31 mouse cellular contexts compared by ENCODE assay signal in the genomic region with DNA sequence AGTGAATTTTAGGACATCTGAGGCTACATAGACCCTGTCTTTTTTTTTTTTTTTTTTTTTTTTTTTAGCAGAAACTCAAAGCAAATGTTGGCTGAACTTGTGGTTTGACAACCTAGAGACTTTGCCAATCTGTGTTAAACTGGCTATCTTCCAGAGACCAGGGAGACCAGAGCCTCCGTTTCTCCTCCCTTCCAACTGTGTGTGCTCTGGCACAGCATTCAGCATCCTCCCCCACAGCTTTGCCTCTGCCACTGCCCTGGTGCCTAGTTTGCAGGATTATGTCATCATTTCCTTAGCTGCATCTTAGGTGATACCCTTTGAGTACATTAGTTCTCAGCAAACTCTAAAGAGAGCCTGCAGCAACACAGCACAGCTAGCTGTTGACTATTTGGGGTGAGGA. TPM values are rescaled to one million over a fixed set of nuclear protein-coding genes. Genes with fewer than 3 reads are reported as not detected.
A peak's percentile ranks its signal among the peaks of the same experiment; 100 is the strongest.
DNase-seq lines count a peak whose midpoint lies in the region; TF ChIP-seq lines count a peak whose summit lies in the region.
"Had no signal": no experiment of that assay in that cellular context is flagged by ENCODE, and none has a peak within 500 bp of the region (broad histone marks: within the 10 kb centered on the region; RNA-seq: fewer than 3 reads in every experiment).

No protein-coding gene starts in this region.

- H3ac ChIP-seq in myocyte (ENCODE audit: control insufficient read depth, insufficient read length), result no peak overlapping the region

- no peak for TF ChIP-seq EP300 in CH12.LX (IDR thresholded peaks at IDR 0.05; ENCODE audit: low read length)

- TF ChIP-seq RAD21 in CH12.LX (IDR thresholded peaks at IDR 0.05; ENCODE audit: low read depth, low read length), result no peak

- dilution Hi-C loops in CH12.LX (cut with MboI; ENCODE audit: extremely low pct_ligation_motif_present, extremely low pct_unique_long_range_greater_than_20kb, low sequenced_read_pairs), result no loop called here

- no peak overlapping the region for H3K27ac ChIP-seq in CH12.LX (ENCODE audit: insufficient read depth, low read depth)
- H3K27ac ChIP-seq: embryonic facial prominence, embryonic 13.5 days; heart, embryonic 13.5 days; hindbrain, embryonic 15.5 days; left cerebral cortex, adult 2 months; macrophage; midbrain, embryonic 10.5 days had no signal

- H3K36me3 ChIP-seq in CH12.LX (replicated peaks in 1 of 2; ENCODE audit: control insufficient read depth in 1 of 2, insufficient read depth in 1 of 2, low read length in 1 of 2) (peaks cover 37 to 59% of the 10 kb centered on the region in 2 experiments), myocyte (ENCODE audit: control insufficient read depth, insufficient read depth) (peaks cover 39% of the 10 kb centered on the region)

- peaks cover 13 to 40% of the 10 kb centered on the region in 2 experiments for H3K4me1 ChIP-seq in CH12.LX (ENCODE audit: control insufficient read depth in 1 of 2, insufficient read depth in 2 of 2)

- H3K79me2 ChIP-seq in CH12.LX (replicated peaks; ENCODE audit: control insufficient read depth, extremely low read depth, insufficient read depth, poor library complexity, severe bottlenecking) (peaks cover 28% of the 10 kb centered on the region), myocyte (ENCODE audit: control insufficient read depth, insufficient read depth) (peaks cover 59% of the 10 kb centered on the region)

- H3K9me3 ChIP-seq in CH12.LX (replicated peaks; ENCODE audit: low read length), result no peaks in the 10 kb centered on the region
- H3K9me3 ChIP-seq: embryonic facial prominence, embryonic 13.5 days; heart, embryonic 13.5 days; hindbrain, embryonic 15.5 days; midbrain, embryonic 10.5 days had no signal

- DNase-seq in cerebellum, adult 9-10 months, result peak; percentile 30
- no peak for DNase-seq in cerebellum, postnatal 4 days (ENCODE audit: low spot score in 2 of 2)
- DNase-seq in kidney, adult 9 months, result peak; percentile 34
- DNase-seq in kidney, postnatal 10 days, result no peak
- DNase-seq in CH12.LX (ENCODE audit: extremely low read depth), result no peak
- no peak for DNase-seq in spleen, postnatal 14 days (ENCODE audit: low spot score in 2 of 2)
- DNase-seq: adrenal gland, postnatal 10 days; B cell, adult 2 months; cerebellum, adult 18-20 months; forebrain, postnatal 0 days; gastrocnemius, postnatal 10 days; heart, adult 11 months; heart, postnatal 36 days; kidney, adult 11 months; kidney, postnatal 14 days; layer of hippocampus, adult 9-11 months; left cerebral cortex, postnatal 4 days; lung, embryonic 14.5 days; retina, postnatal 1 day; right cerebral cortex, postnatal 4 days had no signal

- in situ Hi-C loops in CH12.LX (cut with MboI; ENCODE audit: low pct_ligation_motif_present, low pct_unique_long_range_greater_than_20kb, low sequenced_read_pairs), result no loop called here

- H3K4me3 ChIP-seq in CH12.LX (replicated peaks in 1 of 3; ENCODE audit: low read depth in 2 of 3, low read length in 2 of 3, poor library complexity in 1 of 3) (no peak overlapping the region), myocyte (peak overlapping the region; percentile 86)
- H3K4me3 ChIP-seq: embryonic facial prominence, embryonic 13.5 days; heart, embryonic 13.5 days; hindbrain, embryonic 15.5 days; left cerebral cortex, adult 2 months; midbrain, embryonic 10.5 days had no signal

- TF ChIP-seq POLR2A in CH12.LX (IDR thresholded peaks at IDR 0.05; ENCODE audit: low read depth, low read length) (no peak), myocyte (IDR thresholded peaks at IDR 0.05; ENCODE audit: insufficient read length, low read depth) (peak; percentile 31)

- H3K27me3 ChIP-seq in CH12.LX (replicated peaks) (no peaks in the 10 kb centered on the region), myocyte (ENCODE audit: control insufficient read depth, insufficient read depth, insufficient read length) (no peaks in the 10 kb centered on the region)
- H3K27me3 ChIP-seq: embryonic facial prominence, embryonic 13.5 days; heart, embryonic 13.5 days; hindbrain, embryonic 15.5 days; Patski had no signal

- no peak overlapping the region for H3K4me2 ChIP-seq in CH12.LX (ENCODE audit: insufficient read depth, low read depth, poor library complexity, severe bottlenecking)
- peak overlapping the region; percentile 96 for H3K4me2 ChIP-seq in myocyte (ENCODE audit: low read depth)
- H3K4me2 ChIP-seq: heart, embryonic 13.5 days; hindbrain, embryonic 15.5 days; liver, embryonic 11.5 days; lung, embryonic 14.5 days had no signal

- H3K9ac ChIP-seq in CH12.LX (ENCODE audit: insufficient read depth, low read depth), result 0 out of 2 replicates have a peak overlapping the region, but pooled peaks have one; percentile 14
- H3K9ac ChIP-seq: embryonic facial prominence, embryonic 13.5 days; forebrain, postnatal 0 days; heart, embryonic 13.5 days; hindbrain, embryonic 15.5 days; lung, embryonic 14.5 days had no signal

- no peak for TF ChIP-seq CTCF in CH12.LX (conservative IDR thresholded peaks at IDR 0.05 in 1 of 2, IDR thresholded peaks at IDR 0.05 in 1 of 2; ENCODE audit: low read depth in 2 of 2, low read length in 2 of 2)

TF ChIP-seq in CH12.LX, 34 proteins besides CTCF, POLR2A, EP300 and RAD21:
- TF ChIP-seq MXI1 (IDR thresholded peaks at IDR 0.05; ENCODE audit: low read depth, low read length) (no peak), HCFC1 (IDR thresholded peaks at IDR 0.05; ENCODE audit: low read depth, low read length) (no peak), E2F4 (IDR thresholded peaks at IDR 0.05; ENCODE audit: insufficient replicate concordance, low read depth, low read length) (no peak), ZNF384 (IDR thresholded peaks at IDR 0.05; ENCODE audit: low read depth, low read length) (peak; percentile 36), PAX5 (IDR thresholded peaks at IDR 0.05; ENCODE audit: low read length) (no peak)

TF ChIP-seq in myocyte, 11 proteins besides CTCF, POLR2A, EP300 and RAD21:
- peak; percentile 91 for TF ChIP-seq CEBPB (IDR thresholded peaks at IDR 0.05; ENCODE audit: insufficient read depth, poor library complexity, severe bottlenecking)
- no peak for TF ChIP-seq MYOG (IDR thresholded peaks at IDR 0.05; ENCODE audit: control insufficient read depth in 1 of 3, insufficient read depth in 1 of 3, insufficient read length in 2 of 3, low read depth in 2 of 3)
- TF ChIP-seq POLR2AphosphoS2 (IDR thresholded peaks at IDR 0.05; ENCODE audit: insufficient read length, low read depth), result peak; percentile 74

RNA-seq across cellular contexts. Expression of a gene that starts 3.2 kb away (rescaled TPM):
- total RNA-seq in CH12.LX (2012; rRNA removed), result 70.4 and 78.7 TPM in 2 replicates
- 143 and 154 TPM in 2 replicates for total RNA-seq in CH12.LX (2014; rRNA removed)
- 95.1 and 111 TPM in 2 replicates for polyA plus RNA-seq in CH12.LX (2012; ENCODE audit: insufficient read length, low read depth)
- polyA plus RNA-seq in myocyte (2012; fragmentation: generic; extraction: Trizol), result 447 TPM

RNA-seq across cellular contexts. Expression of a gene that starts 10.8 kb away (rescaled TPM):
- total RNA-seq in CH12.LX (2012; rRNA removed) (9.4 TPM in 2 replicates), CH12.LX (2014; rRNA removed) (8.3 and 9.9 TPM in 2 replicates)
- polyA plus RNA-seq in CH12.LX (2012; ENCODE audit: insufficient read length, low read depth) (10.5 and 11.1 TPM in 2 replicates), myocyte (2012; fragmentation: generic; extraction: Trizol) (19.5 TPM)

RNA-seq across cellular contexts. Expression of a gene that starts 52.0 kb away (rescaled TPM):
- total RNA-seq in CH12.LX (2012; rRNA removed) (2.8 and 4.5 TPM in 2 replicates), CH12.LX (2014; rRNA removed) (0.72 and 0.99 TPM in 2 replicates)
- polyA plus RNA-seq in CH12.LX (2012; ENCODE audit: insufficient read length, low read depth) (9.4 and 9.6 TPM in 2 replicates), myocyte (2012; fragmentation: generic; extraction: Trizol) (18.8 TPM)

RNA-seq across cellular contexts. Expression of a gene that starts 57.3 kb away (rescaled TPM):
- not detected in 2 replicates for total RNA-seq in CH12.LX (2012; rRNA removed)
- not detected in 2 replicates for total RNA-seq in CH12.LX (2014; rRNA removed)
- not detected in 2 replicates for polyA plus RNA-seq in CH12.LX (2012; ENCODE audit: insufficient read length, low read depth)
- polyA plus RNA-seq in myocyte (2012; fragmentation: generic; extraction: Trizol), result not detected
- total RNA-seq: adrenal gland, postnatal 10 days; forebrain, postnatal 0 days; gastrocnemius, postnatal 10 days; heart, postnatal 36 days; left cerebral cortex, adult 2 months; left cerebral cortex, postnatal 4 days; midbrain, postnatal 0 days had no signal
- polyA plus RNA-seq: embryonic facial prominence, embryonic 13.5 days; forebrain, postnatal 0 days; heart, embryonic 13.5 days; hindbrain, embryonic 15.5 days; liver, embryonic 11.5 days; lung, embryonic 14.5 days; macrophage; midbrain, embryonic 10.5 days; midbrain, postnatal 0 days; neural tube, embryonic 11.5 days; Patski had no signal

Comparison
In these comparisons a context has a peak if more than half of its experiments do, and no peak if none do; other contexts are left out.
1. DNase-seq: peak in cerebellum, adult 9-10 months (single experiment) and kidney, adult 9 months (single experiment); none in cerebellum, postnatal 4 days (0 of 2), kidney, postnatal 10 days (single experiment), CH12.LX (single experiment) and spleen, postnatal 14 days (0 of 2).